Mouse (Mus musculus): ENCODE measurements at regions not wholly inside any gene's neighbourhood (a gene's known extent, or its start where the extent isn't known, plus 50 kb on each side); places are given as distances from the start of the nearest gene placed in this dataset.

DNA sequence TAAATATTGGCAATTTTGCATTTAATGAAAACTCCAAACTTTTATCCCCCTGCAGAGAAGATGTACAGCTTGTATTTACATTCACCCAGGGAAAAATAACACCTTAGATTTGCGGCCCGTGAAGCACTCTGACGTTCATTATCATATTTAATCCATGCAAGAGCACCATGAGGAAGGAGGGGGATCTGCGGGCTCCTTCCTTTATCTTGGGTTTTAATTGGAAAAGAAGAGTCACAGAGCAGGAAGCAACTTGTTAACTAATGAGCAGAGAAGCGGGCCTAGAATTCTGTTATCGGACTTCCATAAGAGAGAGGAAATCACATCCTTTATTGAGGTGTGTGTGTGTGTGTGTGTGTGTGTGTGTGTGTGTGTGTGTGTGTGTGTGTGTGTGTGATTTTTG is 116.8 kb downstream of the Fam174b start:
- TF ChIP-seq CTCF (IDR thresholded peaks at IDR 0.05) (no peak), EP300 (IDR thresholded peaks at IDR 0.05) (no peak)

Measured in lung, postnatal 0 days (tissue).